ENCODE assay signal across 17 mouse cellular contexts in genomic region chr17:27262607-27263006, GRCm38 (mm10). TPM values are rescaled to one million over a fixed set of nuclear protein-coding genes. Genes with fewer than 3 reads are reported as not detected.
A peak's percentile ranks its signal among the peaks of the same experiment; 100 is the strongest.
DNase-seq lines count a peak whose midpoint lies in the region; TF ChIP-seq lines count a peak whose summit lies in the region.
"Had no signal": no experiment of that assay in that cellular context is flagged by ENCODE, and none has a peak within 500 bp of the region (broad histone marks: within the 10 kb centered on the region; RNA-seq: fewer than 3 reads in every experiment).

No protein-coding gene starts in this region.

- no peak for TF ChIP-seq CTCF in gastrocnemius, adult 2 months (IDR thresholded peaks at IDR 0.05)

- no peak overlapping the region for H3K27ac ChIP-seq in gastrocnemius, adult 2 months
- H3K27ac ChIP-seq: embryonic facial prominence, embryonic 12.5 days; forebrain, embryonic 13.5 days; heart, adult 2 months; hindbrain, embryonic 15.5 days had no signal

- intact Hi-C loops in gastrocnemius, adult 2 months (cut with DNase I), result no loop called here

- no peak overlapping the region for H3K4me3 ChIP-seq in gastrocnemius, adult 2 months
- H3K4me3 ChIP-seq: embryonic facial prominence, embryonic 12.5 days; forebrain, embryonic 13.5 days; heart, adult 2 months; heart, embryonic 12.5 days; hindbrain, embryonic 15.5 days had no signal

- peak; percentile 4 for DNase-seq in gastrocnemius, adult 2 months
- no peak for DNase-seq in gastrocnemius, postnatal 25 days
- DNase-seq in urinary bladder, postnatal 14 days (ENCODE audit: low spot score), result peak; percentile 22
- no peak for DNase-seq in urinary bladder, postnatal 36 days (ENCODE audit: low spot score in 2 of 2)
- peak; percentile 74 for DNase-seq in Muller cell, postnatal 12 days (ENCODE audit: inconsistent ontology term)
- DNase-seq in adrenal gland, adult 18-20 months (ENCODE audit: low spot score in 2 of 2), result no peak
- no peak for DNase-seq in spleen, postnatal 36 days (ENCODE audit: low spot score in 2 of 2)
- DNase-seq: adrenal gland, postnatal 14 days; B cell, adult 2 months; cerebellum, adult 18-20 months; forebrain, postnatal 0 days; heart, adult 2 months; kidney, adult 2 months had no signal

RNA-seq across cellular contexts. Expression of gene Lemd2, which starts 58.3 kb away (rescaled TPM):
- 10 to 100 TPM; 22.4 to 23.9 TPM for total RNA-seq in gastrocnemius, adult 2 months (2021)
- total RNA-seq in gastrocnemius, postnatal 25 days (2021), result 10 to 100 TPM; 18.0 to 21.8 TPM
- 10 to 100 TPM; 60.5 to 72.7 TPM for total RNA-seq in adrenal gland, adult 18-20 months (2021)

Comparison
In these comparisons a context has a peak if more than half of its experiments do, and no peak if none do; other contexts are left out.
1. DNase-seq: peak in gastrocnemius, adult 2 months (single experiment), urinary bladder, postnatal 14 days (single experiment) and Muller cell, postnatal 12 days (single experiment); none in gastrocnemius, postnatal 25 days (single experiment), urinary bladder, postnatal 36 days (0 of 2), adrenal gland, adult 18-20 months (0 of 2) and spleen, postnatal 36 days (0 of 2).